Mouse (Mus musculus) liver, embryonic 12.5 days (tissue): ENCODE results near the gene Anxa1. TPM values are rescaled to one million over a fixed set of nuclear protein-coding genes. Genes with fewer than 3 reads are reported as not detected.

ENCODE experiments used
- polyA plus RNA-seq: library from polyadenylated mRNA; unstranded; fragments of >200 nt; fragmentation: Nextera tagmentation; extraction: Ambion mirVana; gene quantifications from 2 replicates; pipeline ENCODE4 v1.2.1, GENCODE M21; 2016

The Anxa1 gene
- polyA plus RNA-seq, 1 experiment from 2014 or later, result 15.1 TPM

Other genes with a start within 250 kb of the Anxa1 start
- gene Aldh1a1, start 101.8 kb upstream of the Anxa1 start, polyA plus RNA-seq, result 0.57 and 0.62 TPM in 2 replicates